Mouse (Mus musculus): ENCODE results near the gene Arhgap15. TPM values are rescaled to one million over a fixed set of nuclear protein-coding genes. Genes with fewer than 3 reads are reported as not detected.

Arhgap15 gene
- total and polyA plus RNA-seq, 2 experiments, result 0.12 to 2.4 TPM

DNA sequence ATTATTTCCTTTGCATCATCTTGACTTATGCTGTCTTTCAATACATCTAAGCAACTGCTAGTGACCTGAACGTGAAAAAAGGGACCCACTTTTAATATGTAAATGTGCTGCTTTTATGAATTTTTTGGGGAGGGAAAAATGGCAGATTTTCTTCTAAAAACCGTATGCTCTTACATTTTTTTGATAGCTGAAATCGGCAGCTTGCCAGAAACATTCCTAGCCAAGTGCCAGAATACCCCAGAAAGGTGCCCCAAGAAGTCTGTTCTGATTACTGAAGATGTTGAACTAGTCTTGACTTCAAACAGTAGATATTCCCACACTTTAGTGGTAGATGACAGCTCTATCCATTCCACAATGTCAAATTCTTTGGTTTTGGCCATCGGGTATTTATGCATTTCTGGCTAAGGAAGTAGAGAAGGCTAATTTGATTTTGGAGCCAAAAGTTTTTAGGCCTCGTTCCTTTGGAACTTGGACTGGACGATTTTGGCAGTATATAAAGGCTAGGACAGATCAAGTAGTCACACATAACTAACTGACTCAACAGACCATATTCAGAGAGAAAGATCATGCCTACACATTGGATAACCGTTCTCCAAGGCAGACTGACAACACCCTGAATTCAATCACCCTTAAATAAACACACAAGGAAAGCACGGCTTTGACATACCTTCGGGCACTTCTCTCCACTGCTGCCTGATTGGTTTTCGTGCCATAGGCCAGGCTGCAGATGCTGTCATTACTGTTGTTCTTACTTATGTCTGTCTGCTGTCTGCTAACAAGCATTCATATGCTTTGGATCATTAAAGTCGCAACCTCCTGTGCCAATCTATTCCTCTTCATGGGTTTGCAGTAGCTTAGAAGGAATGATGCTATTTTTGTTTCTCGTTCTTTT, 67.5 kb downstream of the Arhgap15 start:
- Histone ChIP-seq H3K27ac (replicated peaks; ENCODE audit: insufficient read depth, low read depth, low read length) (no peak overlapping the region), H3K27me3 (ENCODE audit: control insufficient read depth, insufficient read depth, low read length) (no peaks in the 10 kb centered on the region), H3K36me3 (ENCODE audit: control insufficient read depth, insufficient read depth, low read length) (no peaks in the 10 kb centered on the region), H3K9ac (ENCODE audit: low read depth, low read length) (no peak overlapping the region), H3K4me1 (ENCODE audit: control insufficient read depth, insufficient read depth, low read length) (no peaks in the 10 kb centered on the region), H3K79me2 (ENCODE audit: control insufficient read depth, insufficient read depth, low read length) (no peaks in the 10 kb centered on the region), H3K4me3 (ENCODE audit: insufficient read depth, low read depth, low read length) (no peak overlapping the region)
- 80% methylated on average over 12 of the region's 12 CpGs for WGBS
- peak; percentile 29 for DNase-seq (ENCODE audit: extremely low read depth, low read depth, low spot score)
- TF ChIP-seq CTCF (IDR thresholded peaks at IDR 0.05; ENCODE audit: low read depth, low read length) (no peak), POLR2A (IDR thresholded peaks at IDR 0.05; ENCODE audit: extremely low read depth, insufficient read depth, low read length) (no peak)

DNA sequence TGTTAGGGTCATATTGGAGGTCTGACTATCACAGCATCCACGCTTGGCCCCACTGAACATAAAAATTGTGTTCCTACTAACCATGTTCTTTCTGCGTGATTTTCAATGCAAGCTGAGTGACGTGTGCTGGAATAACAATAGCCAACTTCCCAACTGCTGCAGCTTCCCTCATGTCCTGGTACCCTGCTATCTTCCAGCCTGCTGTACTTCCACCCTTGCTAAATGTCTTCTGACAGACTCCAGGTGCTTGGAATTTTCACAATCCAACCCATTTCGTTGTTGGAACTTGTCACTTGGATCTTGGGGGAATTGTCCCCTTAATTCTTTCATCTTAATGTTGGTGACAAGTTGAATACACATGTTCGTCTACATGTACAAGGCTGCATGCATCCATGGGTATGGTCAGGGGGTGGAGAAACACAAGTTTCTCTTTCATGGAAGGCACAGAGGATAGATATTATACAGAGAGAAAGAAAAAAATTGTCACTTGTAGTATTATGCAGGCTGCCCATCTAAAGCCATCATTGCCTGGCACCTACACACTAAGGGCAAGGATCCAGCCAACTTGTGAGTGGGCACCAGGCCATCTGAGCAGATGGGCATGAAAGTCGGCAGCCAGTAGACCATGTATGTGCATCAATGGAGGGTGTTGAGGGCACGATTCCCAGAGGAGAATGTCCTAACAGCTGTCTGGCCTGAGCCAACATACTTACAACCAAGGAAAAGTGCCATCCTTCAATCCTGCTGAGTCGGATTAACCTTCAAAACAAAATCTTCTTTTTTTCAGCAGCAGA, 68.4 kb downstream of the Arhgap15 start:
- TF ChIP-seq CTCF (IDR thresholded peaks at IDR 0.05; ENCODE audit: low read depth, low read length), result no peak
- TF ChIP-seq POLR2A (IDR thresholded peaks at IDR 0.05; ENCODE audit: extremely low read depth, insufficient read depth, low read length), result no peak

GRCm38 (mm10) chr2:43835931-43836330, 87.3 kb downstream of the Arhgap15 start:
- H3K4me1 ChIP-seq (ENCODE audit: control insufficient read depth, insufficient read depth, low read length), result no peaks in the 10 kb centered on the region
- H3K79me2 ChIP-seq (ENCODE audit: control insufficient read depth, insufficient read depth, low read length), result no peaks in the 10 kb centered on the region
- TF ChIP-seq POLR2A (IDR thresholded peaks at IDR 0.05; ENCODE audit: extremely low read depth, insufficient read depth, low read length) (no peak), CTCF (IDR thresholded peaks at IDR 0.05; ENCODE audit: low read depth, low read length) (no peak)
- no peak overlapping the region for H3K4me3 ChIP-seq (ENCODE audit: insufficient read depth, low read depth, low read length)
- no peak overlapping the region for H3K27ac ChIP-seq (replicated peaks; ENCODE audit: insufficient read depth, low read depth, low read length)
- H3K27me3 ChIP-seq (ENCODE audit: control insufficient read depth, insufficient read depth, low read length), result no peaks in the 10 kb centered on the region
- no peaks in the 10 kb centered on the region for H3K36me3 ChIP-seq (ENCODE audit: control insufficient read depth, insufficient read depth, low read length)
- DNase-seq (ENCODE audit: extremely low read depth, low read depth, low spot score), result no peak
- 70% methylated on average over 5 of the region's 5 CpGs for WGBS
- H3K9ac ChIP-seq (ENCODE audit: low read depth, low read length), result no peak overlapping the region

More for the DNA sequence above, 68.4 kb downstream of the Arhgap15 start:
- Histone ChIP-seq H3K27ac (replicated peaks; ENCODE audit: insufficient read depth, low read depth, low read length) (no peak overlapping the region), H3K79me2 (ENCODE audit: control insufficient read depth, insufficient read depth, low read length) (no peaks in the 10 kb centered on the region), H3K9ac (ENCODE audit: low read depth, low read length) (no peak overlapping the region), H3K36me3 (ENCODE audit: control insufficient read depth, insufficient read depth, low read length) (no peaks in the 10 kb centered on the region), H3K27me3 (ENCODE audit: control insufficient read depth, insufficient read depth, low read length) (no peaks in the 10 kb centered on the region), H3K4me3 (ENCODE audit: insufficient read depth, low read depth, low read length) (no peak overlapping the region), H3K4me1 (ENCODE audit: control insufficient read depth, insufficient read depth, low read length) (no peaks in the 10 kb centered on the region)
- WGBS, result 79% methylated on average over 8 of the region's 8 CpGs
- DNase-seq (ENCODE audit: extremely low read depth, low read depth, low spot score), result no peak

GRCm38 (mm10) chr2:43841644-43842043, 93.0 kb downstream of the Arhgap15 start:
- DNase-seq (ENCODE audit: extremely low read depth, low read depth, low spot score), result peak; percentile 4
- TF ChIP-seq CTCF (IDR thresholded peaks at IDR 0.05; ENCODE audit: low read depth, low read length) (no peak), POLR2A (IDR thresholded peaks at IDR 0.05; ENCODE audit: extremely low read depth, insufficient read depth, low read length) (no peak)
- Histone ChIP-seq H3K9ac (ENCODE audit: low read depth, low read length) (no peak overlapping the region), H3K4me1 (ENCODE audit: control insufficient read depth, insufficient read depth, low read length) (no peaks in the 10 kb centered on the region; the same call in 1 of the 2 replicates), H3K79me2 (ENCODE audit: control insufficient read depth, insufficient read depth, low read length) (no peaks in the 10 kb centered on the region), H3K27me3 (ENCODE audit: control insufficient read depth, insufficient read depth, low read length) (no peaks in the 10 kb centered on the region), H3K27ac (replicated peaks; ENCODE audit: insufficient read depth, low read depth, low read length) (no peak overlapping the region), H3K4me3 (ENCODE audit: insufficient read depth, low read depth, low read length) (no peak overlapping the region), H3K36me3 (ENCODE audit: control insufficient read depth, insufficient read depth, low read length) (no peaks in the 10 kb centered on the region)
- WGBS, result 65% methylated on average over 5 of the region's 5 CpGs

DNA sequence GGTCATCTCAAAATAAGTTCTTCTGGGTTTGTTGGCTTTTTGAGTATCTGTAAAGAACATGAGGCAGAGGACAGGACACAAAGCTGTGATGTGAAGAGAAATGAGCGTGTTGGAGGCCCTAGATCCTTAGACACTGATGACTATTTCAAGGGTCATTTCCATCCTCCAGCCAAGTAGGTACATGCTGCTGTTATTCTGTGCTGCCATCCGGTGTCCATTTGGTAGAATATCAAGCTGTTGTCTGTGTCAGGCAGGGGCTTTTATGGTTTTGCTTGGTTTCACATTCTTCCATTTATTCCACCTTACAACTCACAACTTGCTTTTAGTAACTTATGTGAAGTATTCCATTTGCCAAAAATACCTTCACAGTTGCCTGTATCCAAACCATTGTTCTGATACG, 102.6 kb downstream of the Arhgap15 start:
- DNase-seq (ENCODE audit: extremely low read depth, low read depth, low spot score), result peak; percentile 1
- Histone ChIP-seq H3K4me3 (ENCODE audit: insufficient read depth, low read depth, low read length) (no peak overlapping the region), H3K27ac (replicated peaks; ENCODE audit: insufficient read depth, low read depth, low read length) (no peak overlapping the region), H3K36me3 (ENCODE audit: control insufficient read depth, insufficient read depth, low read length) (no peaks in the 10 kb centered on the region), H3K27me3 (ENCODE audit: control insufficient read depth, insufficient read depth, low read length) (no peaks in the 10 kb centered on the region), H3K9ac (ENCODE audit: low read depth, low read length) (no peak overlapping the region), H3K79me2 (ENCODE audit: control insufficient read depth, insufficient read depth, low read length) (no peaks in the 10 kb centered on the region), H3K4me1 (ENCODE audit: control insufficient read depth, insufficient read depth, low read length) (no peaks in the 10 kb centered on the region)
- 55% methylated on average over 3 of the region's 3 CpGs for WGBS
- no peak for TF ChIP-seq CTCF (IDR thresholded peaks at IDR 0.05; ENCODE audit: low read depth, low read length)
